Mouse (Mus musculus) lung, adult 2 months (tissue): Measurements from ENCODE around the gene Rabggta.

Source experiments
- CTCF ChIP-seq: fragments of 200-500 bp; IDR thresholded peaks from 2 replicates; pipeline ENCODE4 v1.5.1; 2011; ENCODE audit warnings: mild to moderate bottlenecking, low read length, control low read depth; ENCODE audit not compliant: insufficient read depth
- POLR2A ChIP-seq: fragments of 200-500 bp; IDR thresholded peaks from 2 replicates; pipeline ENCODE4 v1.6.1; 2011; ENCODE audit warnings: low read depth, mild to moderate bottlenecking, control low read depth, low read length, borderline replicate concordance; ENCODE audit errors: extremely low read depth

DNA sequence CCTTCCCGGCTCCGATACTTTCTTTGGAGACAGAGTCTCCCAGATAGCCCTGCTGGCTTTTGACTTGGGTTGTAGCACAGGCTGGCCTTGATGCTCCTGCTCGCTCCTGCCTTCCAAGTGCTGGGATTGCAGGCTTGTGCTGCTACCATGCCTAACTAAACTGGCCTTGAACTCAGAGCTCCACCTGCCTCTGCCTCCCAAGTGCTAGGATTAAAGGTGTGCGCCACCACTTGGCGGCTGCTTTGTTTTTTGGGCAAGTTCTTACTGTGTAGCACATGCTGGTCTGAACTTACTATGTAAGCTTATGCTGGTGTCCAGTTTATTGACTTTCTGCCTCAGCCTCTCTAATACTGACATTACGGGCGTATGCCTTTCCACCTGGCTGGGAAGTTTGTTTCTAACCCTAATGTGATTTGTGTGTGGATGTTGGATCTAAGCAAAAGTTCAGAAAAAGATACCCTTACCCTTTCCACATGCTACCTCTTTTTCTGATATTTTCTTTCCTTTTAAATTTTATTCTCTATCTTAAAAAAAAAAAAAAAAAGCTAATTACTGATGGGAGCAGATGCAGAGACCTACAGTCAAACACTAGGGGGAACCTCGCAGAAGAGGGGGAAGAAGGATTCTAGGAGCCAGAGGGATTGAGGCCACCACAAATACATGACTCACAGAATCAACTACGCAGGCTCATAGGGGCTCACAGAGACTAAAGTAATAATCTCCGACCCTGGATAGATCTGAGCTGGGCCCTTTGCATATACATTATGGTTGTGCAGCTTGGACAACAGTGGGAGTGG is 25.2 kb upstream of the Rabggta start:
- TF ChIP-seq POLR2A (no peak), CTCF (no peak)
